Mouse (Mus musculus) cerebellum, postnatal 4 days (tissue): ENCODE results near the gene Dock9.

Experiments used
- DNase-seq, 2 experiments: peaks; one replicate each; pipeline ENCODE4 v3.0.0; 2022; ENCODE audit warnings: low spot score in 2 of 2, mixed read lengths in 1 of 2

Gene Dock9

DNA sequence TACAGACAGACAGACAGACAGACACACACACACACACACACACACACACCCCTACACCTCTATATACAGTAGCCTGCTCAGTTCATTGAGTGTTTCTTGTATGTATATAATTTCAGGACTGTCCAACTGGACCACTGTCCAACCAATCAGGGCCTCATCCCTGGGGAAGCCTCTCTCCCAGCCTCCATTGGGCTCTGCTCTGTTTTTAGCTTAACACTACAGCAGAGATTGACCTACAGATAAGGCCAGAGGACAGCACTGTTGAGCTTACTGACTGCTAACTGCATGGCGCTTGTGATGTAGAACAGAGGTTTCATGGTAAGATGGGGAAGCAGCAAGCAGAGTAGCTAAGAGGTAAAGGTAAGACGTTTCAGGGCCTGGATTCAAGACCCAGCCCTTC is 5.7 kb downstream of the Dock9 start:
- DNase-seq: no peak

DNA sequence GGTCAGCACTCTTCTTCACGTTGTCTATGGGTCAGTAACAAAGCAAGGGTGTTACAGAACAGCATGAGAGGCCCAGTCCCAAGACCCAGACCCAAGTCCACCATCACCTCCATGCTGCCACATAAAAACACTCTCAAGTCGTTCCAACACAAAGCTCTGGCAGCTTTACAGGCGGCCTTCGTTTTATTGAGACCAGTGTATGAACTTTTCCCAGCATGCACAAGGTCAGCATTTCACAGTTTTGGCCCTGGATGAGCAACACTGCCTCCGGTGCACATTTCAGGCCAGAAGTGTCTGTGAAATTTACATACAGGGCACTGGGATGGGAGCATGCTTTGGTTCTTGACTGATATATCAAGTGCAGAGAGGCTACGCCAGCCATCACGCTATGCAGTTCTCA is 6.5 kb downstream of the Dock9 start:
- no peak for DNase-seq

DNA sequence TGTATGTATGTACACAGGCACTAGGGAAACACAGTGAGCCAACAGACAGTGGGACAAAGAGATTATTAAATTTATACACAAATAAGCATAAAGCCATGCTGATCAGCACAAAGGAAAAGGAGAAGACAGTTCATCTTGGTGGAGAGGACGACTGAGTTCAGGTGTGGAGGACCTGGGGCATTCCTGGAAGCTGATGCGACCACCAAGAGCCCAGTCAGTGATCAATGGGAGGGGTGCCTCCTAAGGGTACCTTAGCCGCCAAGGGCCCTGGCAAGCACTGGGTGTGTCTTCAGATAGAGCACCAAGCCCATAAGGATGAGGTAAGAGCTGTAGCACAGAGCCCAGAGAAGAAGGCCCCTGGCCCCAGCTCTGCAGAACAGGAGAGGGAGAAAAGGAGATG is 8.4 kb downstream of the Dock9 start:
- DNase-seq: no peak

DNA sequence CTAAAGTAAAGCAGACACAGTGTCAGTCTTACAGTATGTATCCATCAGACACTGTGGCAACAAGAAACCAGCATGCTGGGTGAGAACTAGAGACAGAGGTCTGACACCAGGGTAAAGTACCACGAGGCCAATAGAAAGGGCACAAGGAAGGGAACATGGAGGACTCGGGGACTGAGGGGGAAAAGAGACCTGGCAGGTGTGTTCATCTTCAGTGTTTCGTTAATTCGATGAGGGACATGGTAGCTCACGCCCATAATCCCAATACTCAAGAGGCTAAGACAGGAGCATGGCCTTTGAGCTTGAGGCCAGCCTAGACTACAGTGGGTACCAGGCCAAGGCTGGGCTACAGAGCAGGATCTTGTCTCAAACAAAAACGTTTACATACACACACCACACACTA is 9.2 kb downstream of the Dock9 start:
- no peak for DNase-seq

DNA sequence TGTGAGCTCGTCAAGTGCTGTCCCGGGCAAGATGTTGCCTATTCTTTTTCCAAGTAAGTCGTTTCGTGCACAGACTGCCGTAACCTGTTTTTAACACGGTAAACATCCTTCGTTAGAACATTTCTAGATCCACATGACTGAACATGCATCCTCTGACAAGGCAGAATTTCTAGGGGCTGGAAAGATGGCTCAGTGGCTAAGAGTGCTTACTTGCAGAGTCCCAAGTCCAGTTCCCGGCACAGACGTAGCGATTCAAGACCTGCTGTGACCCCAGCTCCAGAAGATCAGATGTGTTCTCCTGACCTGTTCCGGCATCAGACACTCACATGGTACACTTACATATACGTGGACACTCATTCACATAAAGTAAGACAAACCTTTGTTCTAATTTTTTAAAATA is 10.2 kb downstream of the Dock9 start:
- DNase-seq: no peak

DNA sequence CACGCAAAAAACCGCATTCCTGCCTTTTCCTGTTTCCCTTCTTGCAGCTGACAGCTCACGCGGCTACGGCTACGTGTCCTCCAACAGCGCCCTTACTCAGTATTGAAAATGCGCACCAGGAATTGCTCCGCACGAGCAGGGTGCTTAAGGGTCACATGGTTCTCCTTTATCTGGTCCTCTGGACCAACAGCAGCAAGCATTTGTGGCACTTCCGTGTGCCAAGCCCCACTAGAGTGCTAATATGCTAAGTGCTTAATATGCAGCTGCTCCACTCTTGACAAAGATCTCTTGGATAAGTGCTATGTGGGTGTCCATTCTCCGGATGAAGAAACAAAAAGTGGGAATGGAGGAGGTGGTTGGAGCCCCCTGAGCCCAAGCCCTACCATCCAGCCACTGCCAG is 10.7 kb downstream of the Dock9 start:
- DNase-seq: no peak

DNA sequence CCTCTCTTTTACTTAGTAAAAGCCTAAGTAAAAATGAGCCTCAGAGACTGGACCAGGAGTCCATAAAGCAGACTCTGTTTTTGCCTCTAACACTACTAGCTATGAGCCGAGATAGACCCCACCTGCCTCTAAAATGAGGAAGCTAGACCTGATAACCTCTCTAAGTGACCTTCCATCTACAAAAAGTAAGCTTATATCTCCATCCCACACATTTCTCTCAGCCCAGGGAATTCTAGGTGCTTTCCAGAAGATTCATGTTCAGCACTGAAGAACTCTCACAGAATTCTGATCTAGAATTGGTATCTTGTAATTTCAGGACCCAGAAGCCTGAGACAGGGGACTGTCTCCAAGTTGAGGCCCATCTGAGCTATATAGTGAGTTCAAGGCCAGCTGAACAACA is 12.2 kb downstream of the Dock9 start:
- DNase-seq: no peak

DNA sequence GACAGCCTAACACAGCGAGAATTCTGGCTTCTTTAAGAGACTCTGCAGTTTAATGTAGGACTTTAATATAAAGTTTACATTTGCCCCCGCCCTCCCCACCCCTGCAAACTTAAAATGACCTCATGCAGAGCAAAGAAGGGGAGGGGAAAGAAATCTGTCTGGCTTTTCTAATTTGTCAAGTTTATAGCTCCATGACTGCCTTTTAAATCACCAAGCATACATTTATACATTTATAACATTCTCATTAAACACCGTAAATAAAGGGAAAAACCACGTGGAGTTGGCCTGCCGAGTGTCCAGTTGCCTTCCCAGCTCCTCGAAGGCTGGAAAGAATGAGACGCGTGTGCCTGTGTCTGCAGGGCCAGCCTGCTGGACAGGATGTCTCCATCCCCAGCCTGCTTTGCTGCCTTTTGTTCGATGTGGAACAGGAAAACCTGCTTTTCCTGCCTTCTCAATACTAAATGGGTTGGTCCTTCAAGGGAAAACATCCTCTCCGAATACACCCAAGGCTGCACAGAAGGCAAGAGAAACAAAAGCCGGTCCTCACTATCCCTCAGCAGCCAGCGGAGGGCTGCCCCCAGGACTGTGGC is 16.6 kb downstream of the Dock9 start:
- no peak for DNase-seq

DNA sequence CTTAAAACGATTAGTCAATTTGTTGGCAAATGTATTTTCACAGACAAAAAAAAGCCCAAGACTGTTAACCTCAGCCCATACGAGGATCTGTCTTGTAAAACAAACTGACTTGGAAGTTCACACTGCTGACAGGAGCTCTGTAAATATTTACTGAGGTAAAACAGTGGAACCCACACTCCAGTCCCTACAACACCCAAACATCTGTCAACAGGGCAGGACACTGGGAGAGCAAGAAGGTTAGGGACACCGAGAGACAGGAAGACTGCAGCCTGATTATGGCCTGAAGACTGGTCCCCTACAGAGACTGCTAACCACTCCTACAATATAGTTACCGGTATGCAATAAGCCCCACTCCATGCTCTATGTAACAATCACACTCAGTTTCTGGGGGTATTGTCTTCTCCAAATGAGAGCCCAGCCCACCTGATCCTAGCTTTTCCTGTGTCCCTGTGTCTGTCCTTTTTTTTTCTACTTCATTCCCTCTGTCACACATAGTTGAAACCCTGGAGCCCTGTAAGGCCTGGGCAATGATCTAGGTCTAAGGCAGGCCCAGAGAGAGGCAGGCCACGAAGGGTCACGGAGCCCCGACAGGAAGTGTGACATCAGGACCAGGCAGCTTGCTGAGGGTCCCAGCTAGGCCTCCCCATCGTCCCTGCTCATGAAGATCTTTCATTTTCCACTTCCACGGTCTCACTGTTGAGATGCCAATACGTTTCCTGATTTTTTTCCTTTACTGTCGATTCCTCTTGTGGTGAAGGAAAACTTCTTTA is 17.3 kb downstream of the Dock9 start:
- DNase-seq: no peak

DNA sequence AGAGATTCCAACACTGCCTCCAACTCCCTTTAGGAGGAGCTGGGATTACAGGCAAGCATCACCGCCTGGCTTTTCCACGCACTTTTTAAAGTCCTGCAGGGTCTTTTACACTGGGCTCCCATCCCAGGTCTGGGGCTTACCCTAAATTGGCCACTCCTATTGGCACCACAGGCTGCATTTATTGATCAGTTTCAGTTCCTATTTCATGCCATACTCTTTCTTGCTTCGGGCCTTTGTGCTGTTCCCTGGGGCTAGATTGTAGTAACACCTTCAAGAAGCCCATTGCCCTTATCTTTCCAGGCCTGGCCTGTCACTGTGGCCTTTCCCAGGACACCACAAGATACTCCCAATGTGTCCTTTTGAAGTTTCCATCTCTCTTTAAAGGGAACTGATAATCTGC is 18.0 kb downstream of the Dock9 start:
- no peak for DNase-seq

DNA sequence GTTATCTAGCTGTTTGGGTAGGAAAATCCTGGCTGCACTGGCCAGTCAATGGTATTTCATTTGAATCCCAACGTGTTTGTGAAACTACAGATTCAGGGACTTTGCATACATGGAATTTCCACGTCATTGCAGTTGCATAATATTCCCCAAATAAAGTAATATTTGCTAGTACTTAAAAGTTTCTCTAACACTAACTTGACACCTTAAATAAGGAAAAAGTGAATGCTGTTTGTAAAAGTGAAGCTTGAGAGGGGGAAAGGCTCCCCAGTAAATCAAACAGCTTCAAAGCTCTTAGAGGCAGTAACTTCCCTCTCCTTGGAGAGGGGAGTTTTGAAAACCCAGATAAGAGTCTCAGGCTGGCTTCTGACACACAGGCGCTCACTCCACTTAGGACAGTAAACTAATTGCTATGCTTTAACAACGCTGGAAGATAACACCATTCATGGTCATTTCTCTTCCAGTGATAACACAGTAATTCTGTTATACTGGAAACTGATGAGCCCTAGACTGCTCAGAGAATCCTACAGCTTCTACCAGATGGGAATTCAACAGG is 20.3 kb downstream of the Dock9 start:
- DNase-seq: no peak

DNA sequence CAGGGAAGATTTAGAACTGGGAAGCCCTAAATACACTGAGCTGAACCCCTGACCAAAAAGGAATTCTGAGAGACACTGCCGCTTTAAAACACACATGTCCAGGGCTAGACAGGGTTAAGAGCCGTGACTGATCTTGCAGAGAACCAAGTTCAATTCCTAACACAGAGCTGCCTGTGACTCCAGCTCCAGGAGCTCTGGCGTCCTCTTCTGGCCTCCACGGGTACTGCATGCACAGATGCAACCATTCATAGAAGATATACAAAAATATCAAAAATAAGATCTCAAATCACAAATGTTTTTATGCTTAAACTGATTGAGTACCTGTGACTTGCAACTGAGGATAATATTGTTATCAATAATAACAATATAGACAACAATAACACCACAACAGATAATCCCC is 20.9 kb downstream of the Dock9 start:
- no peak for DNase-seq

DNA sequence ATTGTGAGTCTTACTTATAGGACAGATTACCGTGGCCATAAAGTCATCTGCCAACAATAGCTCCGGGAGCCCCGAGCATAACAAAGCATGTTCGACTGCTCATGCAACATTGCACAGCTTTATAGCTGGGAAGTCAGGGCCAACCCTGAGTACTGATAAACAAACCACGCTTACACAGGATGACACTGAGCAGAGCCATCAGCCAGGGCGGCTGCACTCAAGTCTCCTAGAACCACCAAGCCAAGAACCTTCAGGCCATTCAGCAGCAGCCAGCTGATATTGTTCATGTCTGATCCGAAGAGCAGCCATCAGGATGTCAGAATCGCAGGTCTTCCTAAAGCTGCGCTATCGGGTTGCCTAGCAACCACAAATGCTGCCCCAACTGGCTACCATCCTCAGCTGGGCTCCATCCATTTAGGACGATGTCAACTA is 35.6 kb downstream of the Dock9 start:
- no peak for DNase-seq

DNA sequence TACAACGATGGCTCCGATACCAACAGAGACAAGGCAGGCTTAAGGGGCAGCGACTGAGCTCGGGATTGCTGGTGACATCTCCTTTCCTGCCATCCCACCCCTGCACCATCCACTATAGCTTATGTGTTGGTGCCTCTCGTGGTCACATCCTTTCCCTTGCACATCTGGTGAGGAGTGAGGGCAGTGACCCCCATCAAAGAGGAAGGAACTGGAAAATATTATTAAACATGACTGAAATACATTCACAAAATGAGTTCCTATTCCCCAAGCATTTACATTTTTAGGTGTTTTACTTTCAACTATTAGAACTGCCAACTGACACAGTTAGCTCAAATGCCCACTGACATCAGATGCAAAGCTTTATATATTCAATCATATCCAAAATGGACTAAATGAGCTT is 37.2 kb downstream of the Dock9 start:
- DNase-seq: no peak

DNA sequence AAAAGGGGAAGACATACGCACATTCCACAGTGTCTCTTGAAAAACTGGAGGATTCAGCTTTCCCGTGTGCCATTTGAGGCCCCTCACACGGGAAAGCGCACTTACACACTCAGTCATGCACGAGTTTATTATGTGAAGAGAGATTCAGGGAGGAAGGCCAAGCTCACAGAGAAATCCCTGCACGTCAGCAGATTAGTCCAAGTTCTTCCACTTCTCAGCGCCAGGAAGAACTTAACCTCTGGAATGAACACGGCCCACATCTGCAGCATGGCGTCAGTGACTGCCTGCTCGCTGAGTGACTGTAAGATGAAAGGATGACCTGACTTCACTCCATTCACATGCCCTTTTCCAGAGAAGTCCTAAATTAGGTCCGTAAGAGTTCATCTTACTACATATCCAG is 43.5 kb downstream of the Dock9 start:
- DNase-seq: no peak

DNA sequence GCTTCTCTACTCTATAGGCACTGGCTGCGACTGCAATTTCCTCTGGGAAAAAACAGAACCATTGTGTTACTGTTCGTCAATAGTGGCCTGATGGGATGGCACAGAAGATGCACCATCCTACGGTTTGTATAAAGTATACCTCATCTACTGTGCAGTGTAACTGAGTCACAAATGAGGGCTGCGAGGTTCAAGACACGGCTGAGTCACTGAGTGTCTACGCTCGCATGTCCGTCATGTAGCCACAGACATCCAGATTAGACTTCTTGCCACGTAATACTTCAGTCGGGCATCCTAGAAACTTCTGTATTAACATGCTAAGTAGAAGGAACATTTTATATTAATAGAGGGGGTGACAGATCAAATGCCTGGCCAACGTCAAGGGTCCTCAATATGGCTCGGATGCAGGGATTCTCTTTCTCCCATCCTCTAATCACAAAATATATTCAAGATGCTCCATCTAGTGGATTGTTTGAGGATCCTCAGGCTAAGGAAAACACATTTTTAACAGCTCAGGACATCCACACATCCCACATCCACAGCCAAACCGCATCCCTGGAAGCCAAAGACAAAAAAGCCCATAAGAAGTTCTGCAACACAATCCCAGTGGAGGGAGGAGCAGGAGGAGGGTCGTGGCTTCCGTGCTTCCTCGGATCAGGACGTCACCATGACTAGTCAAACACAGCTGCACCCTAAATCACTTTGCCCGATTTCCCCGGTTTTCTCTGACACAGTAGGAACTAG is 44.8 kb downstream of the Dock9 start:
- no peak for DNase-seq

DNA sequence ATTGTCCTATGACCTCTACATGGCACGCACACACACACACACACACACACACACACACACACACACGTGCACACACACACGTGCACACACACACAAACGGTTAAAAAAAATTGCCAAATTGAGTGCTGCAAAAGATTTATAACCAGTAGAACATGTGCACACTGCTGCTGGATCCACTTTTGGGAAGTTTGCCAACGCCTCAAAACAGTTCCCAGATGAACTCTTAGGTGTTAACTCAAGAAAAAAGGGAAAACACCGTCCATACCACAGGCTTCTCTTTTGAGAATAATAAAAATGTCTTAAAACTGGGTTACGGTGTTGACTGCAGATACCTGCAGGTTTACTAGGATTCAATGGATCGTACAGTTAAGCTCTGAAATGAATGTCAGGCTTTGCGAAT is 48.0 kb downstream of the Dock9 start:
- no peak for DNase-seq

DNA sequence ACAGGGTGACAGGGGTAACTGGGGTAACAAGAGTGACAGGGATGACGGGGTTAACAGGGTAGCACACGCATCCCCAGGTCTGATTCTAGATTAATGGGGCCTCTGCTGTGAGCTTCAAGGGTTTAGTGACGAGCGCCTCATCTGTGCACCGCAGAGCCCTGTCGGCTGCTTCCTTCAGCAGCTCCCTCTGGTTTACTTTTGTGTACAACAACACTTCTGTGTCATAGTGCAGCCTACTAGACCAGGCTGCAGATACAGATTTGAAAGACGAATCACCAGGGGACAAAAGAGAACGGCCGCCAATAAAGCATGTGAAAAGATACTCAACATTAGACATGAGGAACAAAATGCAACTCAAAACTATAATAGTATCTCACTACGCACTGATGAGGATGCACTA is 48.6 kb downstream of the Dock9 start:
- DNase-seq: no peak

DNA sequence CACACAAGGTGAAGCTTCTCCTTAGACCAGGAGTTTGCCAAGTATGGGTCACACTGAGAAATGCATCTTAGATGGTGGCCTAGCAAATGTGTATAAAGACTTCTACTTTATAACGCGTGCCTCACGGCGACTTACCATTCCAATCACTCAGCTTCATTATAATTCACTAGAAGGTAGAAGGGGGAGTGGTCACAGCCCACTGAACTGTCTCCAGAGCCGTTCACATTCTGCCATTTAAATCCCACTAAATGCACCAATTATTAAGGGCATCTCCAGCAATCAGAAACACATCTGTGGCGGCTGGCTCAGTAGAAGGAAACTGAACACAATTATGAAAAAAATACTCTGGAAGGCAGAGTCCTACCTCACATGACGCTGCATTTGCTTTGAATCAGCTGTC is 50.3 kb downstream of the Dock9 start:
- no peak for DNase-seq

DNA sequence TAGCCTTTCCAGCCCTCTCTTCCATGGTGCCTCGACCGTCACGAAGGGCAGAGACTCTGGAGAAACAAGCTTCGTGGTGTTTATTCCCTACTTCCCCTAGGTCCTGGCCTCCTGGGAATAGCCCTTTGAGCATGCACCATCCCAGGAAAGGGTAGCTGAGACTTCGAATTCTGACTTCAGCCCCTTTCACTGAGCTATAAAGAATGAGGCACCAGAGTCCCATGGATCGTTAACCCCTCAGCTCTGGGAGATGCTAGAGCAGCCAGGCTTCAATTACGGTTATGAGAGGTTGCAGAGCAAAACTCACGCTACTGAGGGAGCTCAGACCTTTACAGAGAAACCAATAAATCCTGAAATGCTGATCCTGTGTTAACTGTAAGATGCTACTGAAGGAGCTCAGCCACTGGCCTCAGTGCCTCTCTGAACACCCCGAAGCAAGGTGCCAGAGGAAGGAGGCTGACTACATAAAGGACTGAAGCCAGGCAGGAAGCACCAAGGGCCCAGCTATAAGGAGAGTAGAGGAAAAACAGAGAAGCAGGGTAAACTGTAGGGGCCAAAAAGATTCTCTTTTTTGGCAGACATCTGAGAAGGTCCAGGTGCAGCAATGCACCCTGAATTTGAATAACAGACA is 53.7 kb downstream of the Dock9 start:
- no peak for DNase-seq

DNA sequence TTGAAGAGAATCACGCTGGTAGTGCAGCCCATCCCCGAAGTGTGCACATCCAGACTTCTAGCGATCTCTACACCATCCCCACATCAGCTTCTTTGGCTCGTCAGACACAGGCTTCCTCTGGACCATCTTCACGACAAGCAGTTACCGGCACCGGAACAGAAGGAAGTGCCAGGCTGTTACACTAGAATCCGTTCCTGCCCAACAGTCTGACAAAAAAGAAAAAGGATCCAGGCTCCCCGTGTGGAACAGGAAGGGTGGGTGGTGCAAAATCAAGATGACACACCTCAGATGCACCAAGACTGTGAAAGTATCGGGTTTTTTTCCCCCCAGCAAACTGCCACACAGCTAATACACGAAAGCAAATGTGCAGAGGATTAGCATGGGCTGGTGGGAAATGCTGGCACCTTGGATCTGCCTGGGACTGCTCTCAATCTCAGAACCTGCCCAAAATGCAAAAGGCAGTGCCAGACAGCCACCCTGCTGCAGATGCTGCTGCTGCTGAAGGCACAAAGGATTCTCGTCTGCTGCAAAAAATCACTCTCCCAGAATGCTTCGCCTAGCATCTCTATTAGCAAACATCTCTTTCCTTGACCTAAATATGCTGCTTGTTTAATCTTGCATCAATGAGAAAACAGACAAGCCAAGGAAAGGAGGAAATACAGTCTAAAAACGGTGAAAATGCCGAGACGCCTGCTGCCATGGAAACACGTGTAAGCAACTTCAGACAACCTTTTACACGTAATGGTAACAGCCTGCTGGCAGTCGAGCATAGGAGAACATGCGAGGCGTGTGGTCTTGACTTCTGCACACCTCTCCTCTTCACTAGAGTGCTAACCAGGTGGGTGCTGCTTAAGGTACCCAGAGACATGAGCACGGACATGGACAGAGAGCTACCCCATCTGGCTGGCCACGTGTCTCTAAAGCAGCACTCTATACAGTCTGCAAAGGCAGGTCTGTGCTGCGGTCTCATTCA is 58.9 kb downstream of the Dock9 start:
- DNase-seq: no peak
